Mouse (Mus musculus): Measurements from ENCODE around the gene Emsy. TPM values are rescaled to one million over a fixed set of nuclear protein-coding genes. Genes with fewer than 3 reads are reported as not detected.
A peak's percentile ranks its signal among the peaks of the same experiment; 100 is the strongest.

The Emsy gene
- total and polyA plus RNA-seq, 2 experiments from 2014 or later: 25.8 to 43.0 TPM

DNA sequence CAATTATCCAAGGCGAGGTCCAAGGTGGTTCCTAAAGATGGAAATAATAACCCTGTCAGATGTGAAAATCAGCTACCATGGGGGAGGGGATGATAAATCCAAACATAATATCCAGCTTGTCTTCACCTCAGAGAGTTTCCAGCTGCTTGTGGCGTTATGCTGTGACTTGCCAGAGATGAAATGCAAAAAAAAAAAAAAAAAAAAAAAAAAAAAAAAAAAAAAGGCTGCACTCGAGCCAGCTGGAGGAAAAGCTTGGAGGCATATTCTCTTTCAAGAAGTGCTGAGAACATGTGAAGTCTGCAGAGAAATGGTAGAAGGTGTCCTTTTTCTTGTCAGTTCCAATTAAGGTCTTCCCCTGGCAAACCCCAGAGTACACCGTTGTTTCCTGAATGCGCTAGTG lies 8.6 kb upstream of the Emsy start:
- H3K9ac ChIP-seq (replicated peaks; ENCODE audit: low read length, poor library complexity, severe bottlenecking): no peak overlapping the region
- H3K4me3 ChIP-seq (ENCODE audit: low read depth, low read length): no peak overlapping the region
- H3K9me3 ChIP-seq (ENCODE audit: low read length): no peaks in the 10 kb centered on the region
- H3K4me1 ChIP-seq (ENCODE audit: insufficient read depth, low read length): no peaks in the 10 kb centered on the region
- H3K4me2 ChIP-seq (ENCODE audit: low read depth, low read length, poor library complexity, severe bottlenecking): no peak overlapping the region
- DNase-seq (ENCODE audit: low spot score) (no peak), ATAC-seq (ENCODE audit: low FRiP score) (no peak)
- no peak for TF ChIP-seq CTCF (IDR thresholded peaks at IDR 0.05)
- H3K27ac ChIP-seq (ENCODE audit: low read depth, low read length): no peak overlapping the region
- WGBS: 57% methylated on average over 5 of the region's 5 CpGs
- no peaks in the 10 kb centered on the region for H3K36me3 ChIP-seq (ENCODE audit: insufficient read depth, low read length)
- H3K27me3 ChIP-seq (ENCODE audit: insufficient read depth, low read length): no peaks in the 10 kb centered on the region

DNA sequence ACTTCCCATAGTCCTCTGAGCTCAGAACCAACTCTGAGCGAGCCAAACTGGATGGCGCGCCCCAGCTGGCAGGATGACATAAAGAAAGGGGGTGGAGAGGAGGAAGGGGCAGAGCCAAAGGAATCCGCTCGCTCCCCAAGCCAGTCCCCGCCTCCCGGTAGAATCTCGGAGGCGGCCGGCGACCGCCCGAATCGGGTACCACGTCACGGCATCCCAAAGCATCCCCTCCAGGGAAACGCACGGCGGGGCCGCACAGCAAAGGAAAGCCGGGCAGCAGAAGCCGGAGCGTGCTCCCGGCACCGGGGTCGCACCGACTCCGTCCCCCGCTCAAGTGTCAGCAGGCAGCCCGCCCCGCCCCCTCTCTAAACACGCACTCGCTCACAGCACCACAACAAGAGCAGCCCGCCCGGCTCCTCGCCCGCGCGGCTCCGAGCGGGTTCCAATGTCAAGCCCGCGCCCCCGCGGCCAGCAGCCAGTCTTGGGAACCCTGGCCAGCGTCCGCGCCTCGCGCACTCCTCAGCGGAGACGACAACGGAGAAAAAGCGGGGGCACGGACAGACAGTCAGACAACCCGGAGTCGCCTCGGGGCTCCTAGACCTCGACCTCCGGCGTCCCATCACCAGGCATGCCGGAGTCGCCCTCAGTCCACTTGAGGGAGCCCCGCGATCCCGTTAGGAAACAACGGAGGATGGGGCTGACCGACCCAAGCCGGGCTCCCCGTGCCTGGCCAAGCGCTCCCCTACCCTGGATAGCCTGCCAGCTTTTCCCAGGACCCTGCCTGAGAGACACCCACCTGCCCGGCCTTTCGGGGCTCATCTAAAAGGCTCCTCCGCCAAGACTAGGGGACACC lies 677 bp downstream of the Emsy start:
- WGBS: 1% methylated on average over 71 of the region's 74 CpGs

DNA sequence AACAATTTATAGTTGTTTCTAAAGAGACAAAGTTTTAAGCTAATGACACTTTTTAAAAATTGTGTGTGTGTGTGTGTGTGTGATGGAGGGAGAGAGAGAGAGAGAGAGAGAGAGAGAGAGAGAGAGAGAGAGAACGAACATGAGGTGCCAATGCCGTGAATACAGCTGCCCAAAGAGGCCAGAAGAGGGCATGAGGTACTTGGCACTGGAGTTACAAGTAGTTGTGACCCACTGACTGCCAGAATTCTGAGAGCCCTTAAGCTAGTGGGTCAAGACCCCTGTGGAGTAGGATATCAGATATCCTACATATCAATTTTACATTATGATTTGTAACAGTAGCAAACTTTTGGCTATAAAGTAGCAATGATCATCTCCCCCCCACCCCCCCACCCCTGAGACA lies 4.9 kb downstream of the Emsy start:
- Histone ChIP-seq H3K9ac (replicated peaks; ENCODE audit: low read length, poor library complexity, severe bottlenecking) (no peak overlapping the region), H3K27ac (ENCODE audit: low read depth, low read length) (no peak overlapping the region), H3K4me3 (ENCODE audit: low read depth, low read length) (no peak overlapping the region), H3K4me1 (ENCODE audit: insufficient read depth, low read length) (0 out of 2 replicates have a peak, but pooled peaks cover 6% of the 10 kb centered on the region), H3K9me3 (ENCODE audit: low read length) (no peaks in the 10 kb centered on the region), H3K36me3 (ENCODE audit: insufficient read depth, low read length) (peaks cover 7% of the 10 kb centered on the region; the same call in 1 of the 2 replicates), H3K27me3 (ENCODE audit: insufficient read depth, low read length) (no peaks in the 10 kb centered on the region), H3K4me2 (ENCODE audit: low read depth, low read length, poor library complexity, severe bottlenecking) (no peak overlapping the region)
- no peak; the same call in 1 of the 2 replicates for TF ChIP-seq CTCF (IDR thresholded peaks at IDR 0.05)
- DNase-seq (ENCODE audit: low spot score): no peak
- no peak for ATAC-seq (ENCODE audit: low FRiP score)
- WGBS: 73% methylated on average over 2 of the region's 2 CpGs

More for the DNA sequence above, 677 bp downstream of the Emsy start:
- Histone ChIP-seq H3K27ac (ENCODE audit: low read depth, low read length) (peak overlapping the region; percentile 93), H3K4me1 (ENCODE audit: insufficient read depth, low read length) (peaks cover 6% of the 10 kb centered on the region; the same call in 1 of the 2 replicates), H3K9ac (replicated peaks; ENCODE audit: low read length, poor library complexity, severe bottlenecking) (peak overlapping the region; percentile 89), H3K9me3 (ENCODE audit: low read length) (no peaks in the 10 kb centered on the region), H3K36me3 (ENCODE audit: insufficient read depth, low read length) (0 out of 2 replicates have a peak, but pooled peaks cover 6% of the 10 kb centered on the region), H3K4me2 (ENCODE audit: low read depth, low read length, poor library complexity, severe bottlenecking) (peak overlapping the region; percentile 58), H3K4me3 (ENCODE audit: low read depth, low read length) (peak overlapping the region; percentile 89), H3K27me3 (ENCODE audit: insufficient read depth, low read length) (no peaks in the 10 kb centered on the region)
- peak; percentile 89 for DNase-seq (ENCODE audit: low spot score)
- TF ChIP-seq CTCF (IDR thresholded peaks at IDR 0.05): peak; percentile 51
- ATAC-seq (ENCODE audit: low FRiP score): peak; percentile 68

DNA sequence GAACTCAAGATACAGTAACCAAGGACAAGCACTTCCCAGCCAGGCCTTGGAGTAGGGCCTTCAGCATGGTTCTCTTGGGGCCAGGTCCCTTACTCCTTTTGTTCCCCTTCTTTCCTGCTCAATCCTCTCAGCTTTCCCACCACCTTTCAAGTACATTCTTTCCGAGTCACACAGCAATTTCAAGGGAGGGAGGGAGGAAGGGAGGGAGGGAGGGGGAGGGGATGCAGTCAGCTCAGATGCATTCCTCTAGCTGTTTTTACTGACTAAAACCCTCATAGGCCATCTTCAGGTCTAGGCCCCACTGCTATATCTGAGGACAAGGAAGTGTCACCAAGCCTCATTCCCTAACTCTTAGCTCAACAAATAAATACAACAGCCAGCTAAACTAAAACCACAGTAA lies 12.3 kb downstream of the Emsy start:
- TF ChIP-seq CTCF (IDR thresholded peaks at IDR 0.05): no peak
- Histone ChIP-seq H3K9ac (replicated peaks; ENCODE audit: low read length, poor library complexity, severe bottlenecking) (no peak overlapping the region), H3K27me3 (ENCODE audit: insufficient read depth, low read length) (no peaks in the 10 kb centered on the region), H3K4me2 (ENCODE audit: low read depth, low read length, poor library complexity, severe bottlenecking) (no peak overlapping the region), H3K36me3 (ENCODE audit: insufficient read depth, low read length) (peaks cover 22% of the 10 kb centered on the region), H3K27ac (ENCODE audit: low read depth, low read length) (no peak overlapping the region), H3K9me3 (ENCODE audit: low read length) (no peaks in the 10 kb centered on the region), H3K4me1 (ENCODE audit: insufficient read depth, low read length) (no peaks in the 10 kb centered on the region), H3K4me3 (ENCODE audit: low read depth, low read length) (no peak overlapping the region)
- no peak for ATAC-seq (ENCODE audit: low FRiP score)
- DNase-seq (ENCODE audit: low spot score): no peak
- WGBS: 0% methylated on average over 1 of the region's 1 CpGs

GRCm38 (mm10) chr7:98636607-98637006 lies 20.0 kb downstream of the Emsy start:
- H3K9me3 ChIP-seq (ENCODE audit: low read length): no peaks in the 10 kb centered on the region
- H3K27me3 ChIP-seq (ENCODE audit: insufficient read depth, low read length): no peaks in the 10 kb centered on the region
- no peak for ATAC-seq (ENCODE audit: low FRiP score)
- TF ChIP-seq CTCF (IDR thresholded peaks at IDR 0.05): no peak
- H3K4me1 ChIP-seq (ENCODE audit: insufficient read depth, low read length): no peaks in the 10 kb centered on the region
- H3K36me3 ChIP-seq (ENCODE audit: insufficient read depth, low read length): peaks cover 12% of the 10 kb centered on the region
- 93% methylated on average over 2 of the region's 2 CpGs for WGBS
- no peak overlapping the region for H3K4me2 ChIP-seq (ENCODE audit: low read depth, low read length, poor library complexity, severe bottlenecking)
- H3K4me3 ChIP-seq (ENCODE audit: low read depth, low read length): no peak overlapping the region
- H3K27ac ChIP-seq (ENCODE audit: low read depth, low read length): no peak overlapping the region
- DNase-seq (ENCODE audit: low spot score): no peak
- no peak overlapping the region for H3K9ac ChIP-seq (replicated peaks; ENCODE audit: low read length, poor library complexity, severe bottlenecking)

- H3K4me3 ChIP-seq (ENCODE audit: low read depth, low read length): no peak overlapping the region
- no peak overlapping the region for H3K27ac ChIP-seq (ENCODE audit: low read depth, low read length)
- no peak for TF ChIP-seq CTCF (IDR thresholded peaks at IDR 0.05)
- no peak for ATAC-seq (ENCODE audit: low FRiP score)
- H3K9ac ChIP-seq (replicated peaks; ENCODE audit: low read length, poor library complexity, severe bottlenecking): no peak overlapping the region
- WGBS: 75% methylated on average over 3 of the region's 3 CpGs
- H3K4me2 ChIP-seq (ENCODE audit: low read depth, low read length, poor library complexity, severe bottlenecking): no peak overlapping the region
- no peaks in the 10 kb centered on the region for H3K4me1 ChIP-seq (ENCODE audit: insufficient read depth, low read length)
- peaks cover 10% of the 10 kb centered on the region; the same call in 1 of the 2 replicates for H3K36me3 ChIP-seq (ENCODE audit: insufficient read depth, low read length)
- DNase-seq (ENCODE audit: low spot score): no peak
- no peaks in the 10 kb centered on the region for H3K27me3 ChIP-seq (ENCODE audit: insufficient read depth, low read length)
- no peaks in the 10 kb centered on the region for H3K9me3 ChIP-seq (ENCODE audit: low read length)
These were observed 23.6 kb downstream of the Emsy start for GRCm38 (mm10) chr7:98633032-98633431.
